Mouse (Mus musculus) liver, embryonic 14.5 days (tissue): Measurements from ENCODE around the gene Mad1l1. TPM values are rescaled to one million over a fixed set of nuclear protein-coding genes. Genes with fewer than 3 reads are reported as not detected.

Source experiments
- ATAC-seq: fragments of 200-750 bp; cut with Nextera tagmentation; 2 replicates; pipeline ENCODE4 v1.8.0; 2017; ENCODE audit warnings: moderate number of reproducible peaks, mild to moderate bottlenecking, moderate library complexity; ENCODE audit not compliant: insufficient read depth
- DNase-seq, 3 experiments: peaks; one replicate each; pipeline ENCODE4 v3.0.0-alpha.2; 2012 to 2013; ENCODE audit warnings: low read depth in 3 of 3, low spot score in 3 of 3
- H3K27ac ChIP-seq: fragments of 300-500 bp; sonication (generic); 2 replicates; pipeline ENCODE4 v1.5.1; 2014; ENCODE audit warnings: moderate library complexity, mild to moderate bottlenecking, control low read depth, inconsistent platforms
- H3K27me3 ChIP-seq: fragments of 300-500 bp; sonication (generic); 2 replicates; pipeline ENCODE4 v1.6.1; 2014; ENCODE audit warnings: mild to moderate bottlenecking, low read length, moderate library complexity; ENCODE audit not compliant: control insufficient read depth, insufficient read depth
- H3K36me3 ChIP-seq: fragments of 300-500 bp; sonication (generic); replicated peaks from 2 replicates; pipeline ENCODE4 v1.6.1; 2014; ENCODE audit warnings: low read depth; ENCODE audit not compliant: control insufficient read depth, insufficient read depth
- H3K4me1 ChIP-seq, 2 experiments: fragments of 200-500 bp in 1 of 2; fragments of 300-500 bp in 1 of 2; sonication (generic) in 1 of 2; replicated peaks; 2 replicates each; pipeline ENCODE4 v1.6.1; 2012 to 2014; ENCODE audit warnings: antibody characterized with exemption in 1 of 2, inconsistent platforms in 1 of 2, low read length in 1 of 2; ENCODE audit not compliant: control insufficient read depth in 2 of 2, insufficient read depth in 2 of 2
- H3K4me2 ChIP-seq: fragments of 300-500 bp; sonication (generic); 2 replicates; pipeline ENCODE4 v1.6.1; 2014; ENCODE audit warnings: low read depth, mild to moderate bottlenecking, control low read depth, moderate library complexity
- H3K4me3 ChIP-seq, 2 experiments: fragments of 200-500 bp in 1 of 2; fragments of 300-500 bp in 1 of 2; sonication (generic) in 1 of 2; 2 replicates each; pipeline ENCODE4 v1.5.1; 2012 to 2014; ENCODE audit warnings: low read depth in 2 of 2, low read length in 2 of 2, mild to moderate bottlenecking in 2 of 2, control low read depth in 1 of 2, inconsistent platforms in 1 of 2, moderate library complexity in 1 of 2; ENCODE audit not compliant: insufficient read depth in 1 of 2
- H3K9ac ChIP-seq: fragments of 300-500 bp; sonication (generic); replicated peaks from 2 replicates; pipeline ENCODE4 v1.6.1; 2014; ENCODE audit warnings: mild to moderate bottlenecking, control low read depth, moderate library complexity
- H3K9me3 ChIP-seq: fragments of 300-500 bp; sonication (generic); 2 replicates; pipeline ENCODE4 v1.6.1; 2016; ENCODE audit warnings: low read length, mixed read lengths; ENCODE audit not compliant: control insufficient read depth
- CTCF ChIP-seq: IDR thresholded peaks from 2 replicates; pipeline ENCODE4 v1.5.1; 2016; ENCODE audit warnings: antibody characterized with exemption, low read depth, control low read depth
- EP300 ChIP-seq: IDR thresholded peaks from 2 replicates; pipeline ENCODE4 v1.6.1; 2016; ENCODE audit warnings: antibody characterized with exemption, low read depth
- WGBS: fragments of 180-500 bp; shearing (Covaris S2); extraction: QIAGEN DNeasy Blood & Tissue Kit; methylation state at CpG from one replicate; pipeline ENCODE4 v1.1.7; 2014; ENCODE audit not compliant: insufficient replicate concordance; 5-methylcytosine and 5-hydroxymethylcytosine counted together
- polyA plus RNA-seq, 2 experiments: library from polyadenylated mRNA; depleted of rRNA in 1 of 2; stranded (reverse) in 1 of 2; unstranded in 1 of 2; fragments of >200 nt; fragmentation: Nextera tagmentation in 1 of 2; extraction: Ambion mirVana in 1 of 2; gene quantifications; 2 replicates each; pipeline versions ENCODE4 v1.2.1 to v1.2.3; 2012 to 2014

The Mad1l1 gene
- polyA plus RNA-seq, 2 experiments: 15.5 to 16.9 TPM

GRCm38 (mm10) chr5:140180016-140180415, 141.3 kb downstream of the Mad1l1 start:
- no peak for ATAC-seq
- TF ChIP-seq EP300: no peak
- no peak for TF ChIP-seq CTCF
- Histone ChIP-seq H3K36me3 (no peaks in the 10 kb centered on the region), H3K4me1 (no peaks in the 10 kb centered on the region), H3K4me3 (no peak overlapping the region), H3K27me3 (no peaks in the 10 kb centered on the region), H3K9ac (no peak overlapping the region), H3K9me3 (no peaks in the 10 kb centered on the region), H3K4me2 (no peak overlapping the region), H3K27ac (no peak overlapping the region)
- WGBS: 84% methylated on average over 5 of the region's 5 CpGs
- DNase-seq: no peak

- DNase-seq (no peak), ATAC-seq (no peak)
- 69% methylated on average over 10 of the region's 10 CpGs for WGBS
- H3K27ac ChIP-seq: no peak overlapping the region
- no peaks in the 10 kb centered on the region for H3K4me1 ChIP-seq
- H3K27me3 ChIP-seq: no peaks in the 10 kb centered on the region
- no peak for TF ChIP-seq EP300
- no peak for TF ChIP-seq CTCF
- no peak overlapping the region for H3K4me2 ChIP-seq
- no peaks in the 10 kb centered on the region for H3K36me3 ChIP-seq
- no peak overlapping the region for H3K9ac ChIP-seq
- H3K9me3 ChIP-seq: no peaks in the 10 kb centered on the region
- no peak overlapping the region for H3K4me3 ChIP-seq
Observed at GRCm38 (mm10) chr5:140178058-140178690, 143.2 kb downstream of the Mad1l1 start.

- H3K9ac ChIP-seq: no peak overlapping the region
- no peak for DNase-seq
- no peaks in the 10 kb centered on the region for H3K36me3 ChIP-seq
- WGBS: 52% methylated on average over 8 of the region's 8 CpGs
- H3K27me3 ChIP-seq: no peaks in the 10 kb centered on the region
- no peak for ATAC-seq
- no peaks in the 10 kb centered on the region for H3K9me3 ChIP-seq
- H3K4me1 ChIP-seq: no peaks in the 10 kb centered on the region
- TF ChIP-seq CTCF (no peak), EP300 (no peak)
- no peak overlapping the region for H3K27ac ChIP-seq
- H3K4me3 ChIP-seq: no peak overlapping the region
- H3K4me2 ChIP-seq: no peak overlapping the region
Observed at GRCm38 (mm10) chr5:140177582-140177981, 143.8 kb downstream of the Mad1l1 start.

- no peak overlapping the region for H3K4me3 ChIP-seq
- H3K4me2 ChIP-seq: no peak overlapping the region
Observed at GRCm38 (mm10) chr5:140176370-140176769, 145.0 kb downstream of the Mad1l1 start.

GRCm38 (mm10) chr5:140174814-140175490, 146.4 kb downstream of the Mad1l1 start:
- Histone ChIP-seq H3K4me2 (no peak overlapping the region), H3K9ac (no peak overlapping the region), H3K36me3 (no peaks in the 10 kb centered on the region), H3K27me3 (no peaks in the 10 kb centered on the region), H3K4me3 (no peak overlapping the region), H3K4me1 (no peaks in the 10 kb centered on the region), H3K9me3 (no peaks in the 10 kb centered on the region), H3K27ac (no peak overlapping the region)
- TF ChIP-seq CTCF (no peak), EP300 (no peak)
- 81% methylated on average over 14 of the region's 14 CpGs for WGBS
- ATAC-seq (no peak), DNase-seq (no peak)

More at GRCm38 (mm10) chr5:140176370-140176769, 145.0 kb downstream of the Mad1l1 start:
- Histone ChIP-seq H3K36me3 (no peaks in the 10 kb centered on the region), H3K9me3 (no peaks in the 10 kb centered on the region), H3K4me1 (no peaks in the 10 kb centered on the region), H3K9ac (no peak overlapping the region), H3K27me3 (no peaks in the 10 kb centered on the region), H3K27ac (no peak overlapping the region)
- TF ChIP-seq EP300 (no peak), CTCF (no peak)
- WGBS: 65% methylated on average over 3 of the region's 3 CpGs
- DNase-seq (no peak), ATAC-seq (no peak)
